17 mouse cellular contexts compared by ENCODE assay signal in the genomic region with DNA sequence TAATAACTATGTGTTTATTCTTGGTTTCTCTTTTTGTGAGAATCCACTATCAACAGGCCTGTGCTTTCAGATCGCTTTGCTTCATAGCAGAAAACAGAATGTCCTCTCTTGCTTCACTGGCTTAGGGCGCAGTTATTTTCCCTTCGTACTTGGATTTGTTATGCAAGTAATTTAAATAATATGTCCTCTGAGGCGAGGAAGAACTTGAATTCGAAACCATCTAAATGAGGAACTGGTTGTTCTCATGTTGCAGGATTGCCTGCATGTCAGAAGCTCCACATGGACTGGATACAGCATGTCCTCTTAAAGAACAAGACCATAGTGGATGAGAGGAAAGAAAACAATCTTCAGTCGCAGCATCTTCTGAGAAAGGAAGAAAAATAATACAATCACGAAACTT.
"Had no signal": no experiment of that assay in that cellular context is flagged by ENCODE, and none has a peak within 500 bp of the region (broad histone marks: within the 10 kb centered on the region; RNA-seq: fewer than 3 reads in every experiment).

No protein-coding gene starts in this region.

- H3K9me3 ChIP-seq: lung, embryonic 15.5 days; midbrain, embryonic 10.5 days; midbrain, embryonic 12.5 days; neural tube, embryonic 12.5 days had no signal

- H3K4me3 ChIP-seq: lung, embryonic 15.5 days; midbrain, embryonic 10.5 days; midbrain, embryonic 12.5 days; myocyte; neural tube, embryonic 12.5 days had no signal

- ATAC-seq: liver, postnatal 0 days; lung, postnatal 0 days; midbrain, embryonic 16.5 days had no signal

- H3K9ac ChIP-seq: liver, postnatal 0 days; lung, embryonic 15.5 days; midbrain, embryonic 12.5 days; neural tube, embryonic 12.5 days had no signal

- H3K27me3 ChIP-seq: lung, embryonic 15.5 days; midbrain, embryonic 12.5 days; neural tube, embryonic 12.5 days had no signal

- H3K4me2 ChIP-seq: lung, embryonic 15.5 days; midbrain, embryonic 12.5 days; neural tube, embryonic 12.5 days had no signal

- H3K27ac ChIP-seq: lung, embryonic 15.5 days; macrophage; midbrain, embryonic 10.5 days; midbrain, embryonic 12.5 days; neural tube, embryonic 12.5 days had no signal

- H3K4me1 ChIP-seq: lung, embryonic 15.5 days; midbrain, embryonic 10.5 days; midbrain, embryonic 12.5 days; neural tube, embryonic 12.5 days had no signal

- DNase-seq: liver, postnatal 0 days; lung, adult 2 months; lung, postnatal 14 days; lung, postnatal 36 days; midbrain, embryonic 14.5 days; right cerebral cortex, postnatal 14 days; thymus, adult 18-20 months; thymus, postnatal 14 days; thymus, postnatal 36 days had no signal

- H3K36me3 ChIP-seq: lung, embryonic 15.5 days; midbrain, embryonic 10.5 days; midbrain, embryonic 12.5 days; neural tube, embryonic 12.5 days had no signal
